Mouse (Mus musculus): ENCODE results near the gene Gpatch2. TPM values are rescaled to one million over a fixed set of nuclear protein-coding genes. Genes with fewer than 3 reads are reported as not detected.

The Gpatch2 gene
- 3.7 TPM for polyA plus RNA-seq (2014; fragmentation: Illumina TruSeq; extraction: RNeasy Lipid Tissue Mini Kit (QIAGEN cat#74804); ENCODE audit: insufficient read depth, low read depth, low replicate concordance)

DNA sequence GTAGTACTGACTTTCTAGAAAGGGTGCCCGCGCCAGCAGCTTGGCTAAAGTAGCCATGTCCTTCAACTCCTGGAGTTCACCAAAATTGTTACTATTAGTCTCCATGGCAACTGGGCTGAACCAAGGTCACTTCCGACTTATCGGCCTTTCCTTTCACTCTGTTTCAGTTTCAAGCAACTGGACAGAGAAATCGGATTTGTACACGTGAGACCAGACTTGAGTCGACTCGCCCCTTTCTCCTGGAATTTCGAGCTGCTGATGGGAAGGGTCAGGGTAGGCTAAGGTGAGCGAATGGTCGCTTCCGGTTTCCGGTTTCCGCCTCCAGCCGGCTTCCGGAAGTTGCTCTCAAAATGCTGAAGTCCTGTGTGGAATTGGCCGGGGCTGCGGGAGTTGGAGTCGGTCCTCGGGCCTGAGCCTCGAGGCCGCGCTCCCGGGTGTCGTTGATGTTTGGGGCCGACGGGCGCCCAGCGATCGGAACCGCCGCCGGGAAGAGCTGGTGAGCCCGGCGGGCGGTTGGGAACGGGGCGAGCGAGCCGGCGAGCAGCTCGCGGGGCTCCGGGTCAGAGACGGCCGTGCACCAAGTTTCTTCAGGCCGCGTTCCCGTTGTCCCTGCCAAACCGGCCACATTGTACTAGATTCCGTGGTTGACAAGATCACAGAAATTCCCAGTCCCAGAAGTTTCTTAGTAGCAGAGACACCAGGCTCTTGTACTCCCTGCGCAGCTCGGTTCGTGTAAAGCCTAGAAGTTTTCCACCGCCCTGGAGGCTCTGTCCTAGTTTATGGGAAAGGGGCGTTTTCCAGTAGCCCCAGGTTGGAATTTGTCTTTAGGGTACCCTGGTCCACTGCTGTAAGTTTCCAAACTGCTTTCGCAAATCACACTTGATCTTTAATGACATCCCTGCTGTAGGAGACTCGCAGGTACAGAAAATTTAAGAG, at the start of gene Gpatch2, which contains the start of gene Spata17:
Gene Gpatch2, plus strand, starts transcription at position 328 of the 936 bp plus-strand sequence.
Gene Spata17, minus strand, starts transcription at position 285 of the 936 bp plus-strand sequence.

Other genes with a start within 250 kb of the Gpatch2 start
- gene D1Pas1, start 248.1 kb upstream of the Gpatch2 start, polyA plus RNA-seq (2014; fragmentation: Illumina TruSeq; extraction: RNeasy Lipid Tissue Mini Kit (QIAGEN cat#74804); ENCODE audit: insufficient read depth, low read depth, low replicate concordance): not detected
- 2.3 TPM for gene Spata17, start within 50 bp of the Gpatch2 start, polyA plus RNA-seq (2014; fragmentation: Illumina TruSeq; extraction: RNeasy Lipid Tissue Mini Kit (QIAGEN cat#74804); ENCODE audit: insufficient read depth, low read depth, low replicate concordance)